Mouse (Mus musculus): Measurements from ENCODE around the gene Hirip3. TPM values are rescaled to one million over a fixed set of nuclear protein-coding genes. Genes with fewer than 3 reads are reported as not detected.
"Not testable (repeated sequence)": the region's sequence is repeated elsewhere in the genome, so short reads cannot be mapped to it uniquely, and the experiment has no call there.

Hirip3 gene
- total RNA-seq, 2 experiments from 2014 or later, result 38.8 to 40.9 TPM

DNA sequence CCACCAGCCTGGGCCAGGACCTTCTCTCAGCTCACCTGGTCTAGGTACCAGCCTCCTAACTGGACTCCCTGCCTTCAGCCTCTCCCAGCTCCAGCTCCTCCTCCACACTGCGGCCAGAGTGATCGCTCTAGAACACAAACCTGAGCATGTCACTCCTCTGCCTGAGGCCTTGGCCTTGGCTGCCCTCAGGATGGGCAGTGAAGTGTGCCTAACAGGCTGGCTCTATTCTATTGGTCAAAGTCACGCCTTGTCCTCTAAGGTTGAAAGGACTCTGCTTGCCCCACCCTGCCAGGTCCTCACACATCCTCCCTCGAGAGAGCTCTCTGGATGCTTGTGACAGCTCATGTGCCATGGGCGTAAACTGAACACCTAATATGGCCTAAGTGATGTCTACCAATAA is 8.3 kb upstream of the Hirip3 start:
- DNase-seq (ENCODE audit: low spot score in 2 of 2), result no peak

DNA sequence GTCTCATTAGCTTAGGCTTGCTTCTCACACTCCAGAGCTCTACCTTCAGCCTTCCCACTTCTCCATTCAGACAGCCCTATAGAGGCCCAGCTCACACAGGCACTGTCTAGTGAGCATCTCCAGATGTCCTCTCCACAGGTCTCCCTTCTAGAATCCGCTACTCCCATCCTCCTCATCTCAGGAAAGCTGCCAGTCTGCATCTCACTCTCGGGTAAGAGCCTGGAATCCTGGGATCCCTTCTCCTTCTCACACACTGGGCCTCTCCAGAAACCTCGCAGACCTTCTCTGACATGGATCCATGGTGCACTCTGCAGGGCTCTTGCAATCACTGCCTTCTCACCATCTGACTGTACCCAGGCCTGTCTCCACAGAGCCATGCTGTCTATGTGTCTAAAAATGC is 6.1 kb upstream of the Hirip3 start:
- no peak for DNase-seq (ENCODE audit: low spot score in 2 of 2)

DNA sequence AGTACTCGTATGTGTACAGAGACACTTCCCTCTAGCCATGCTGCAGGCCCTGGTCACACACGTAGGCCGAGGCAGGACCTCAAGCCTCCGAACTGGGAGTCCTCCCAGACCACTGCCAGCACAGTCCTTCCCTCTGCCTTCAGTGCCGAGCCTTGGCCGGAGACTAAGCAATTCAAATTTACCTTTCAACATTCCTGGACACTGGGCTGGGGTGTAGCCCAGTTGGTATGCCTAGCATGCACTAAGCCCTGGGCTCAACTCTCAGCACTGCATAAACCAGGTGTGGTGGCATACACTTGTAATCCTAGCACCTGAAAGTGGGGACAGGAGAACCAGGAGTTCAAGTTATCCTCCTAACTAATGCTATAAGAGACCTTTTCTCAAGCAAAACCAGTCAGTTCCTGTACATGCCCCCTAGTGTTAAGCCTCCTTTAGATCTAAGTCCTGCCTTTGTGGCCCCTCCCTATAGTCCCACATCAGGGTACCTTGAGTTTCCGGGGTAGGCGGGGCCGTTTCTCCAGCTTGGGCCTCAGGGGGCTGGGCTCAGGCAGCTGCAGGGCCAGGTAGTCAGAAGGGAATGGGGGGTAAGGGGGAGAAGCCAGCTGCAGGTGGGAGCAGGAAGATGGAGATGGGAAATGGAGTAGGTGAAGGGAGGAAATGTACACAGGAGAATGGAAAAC is 4.9 kb upstream of the Hirip3 start:
- no peak for DNase-seq (ENCODE audit: low spot score in 2 of 2)

DNA sequence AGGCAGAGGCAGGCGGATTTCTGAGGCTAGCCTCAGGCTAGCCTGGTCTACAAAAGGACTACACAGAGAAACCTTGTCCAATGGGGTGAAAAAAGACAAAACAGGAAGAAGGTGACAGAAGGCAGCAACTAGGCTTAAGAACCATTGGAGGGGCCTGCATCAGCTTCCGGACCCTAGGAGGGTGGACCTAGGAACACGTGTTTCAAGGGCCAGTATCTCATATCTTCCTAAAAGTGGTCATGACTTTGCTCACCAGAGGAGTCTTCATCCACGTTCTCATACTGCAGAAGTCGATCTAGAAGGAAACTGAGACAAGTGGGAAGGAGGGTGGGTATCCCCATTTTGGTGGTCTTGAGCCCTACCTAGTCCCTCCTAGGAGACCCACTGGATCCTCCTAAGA is 785 bp upstream of the Hirip3 start:
- DNase-seq (ENCODE audit: low spot score in 2 of 2), result no peak

DNA sequence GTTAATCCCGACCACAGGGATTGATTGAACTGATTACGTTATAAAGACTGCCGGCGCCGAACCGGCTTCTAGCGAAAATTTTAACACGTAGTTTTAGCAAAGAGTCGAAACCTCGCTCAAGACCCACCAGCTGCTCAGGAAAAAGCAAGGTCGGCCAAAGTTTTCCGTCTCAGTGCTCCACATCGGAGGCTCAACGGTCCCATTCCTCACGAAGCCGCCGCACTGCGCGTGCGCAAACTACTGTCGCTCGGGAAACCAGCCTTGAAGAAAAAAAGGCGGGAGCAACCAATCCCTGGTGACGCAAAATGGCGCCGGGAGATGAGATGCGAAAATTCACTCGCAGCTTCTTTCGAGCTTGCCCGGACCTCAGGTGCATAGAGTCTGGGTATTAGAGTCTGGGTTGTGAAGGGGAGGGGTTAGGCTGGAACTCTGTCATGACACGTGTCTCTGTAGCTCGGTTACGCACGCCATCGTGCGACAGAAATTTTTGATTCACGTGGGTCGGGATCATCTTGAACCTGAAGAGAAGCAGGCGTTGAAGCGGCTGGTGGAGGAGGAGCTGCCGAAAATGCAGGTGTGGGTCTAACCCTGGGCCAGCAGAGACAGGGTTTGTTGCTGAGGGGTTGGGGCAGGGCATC is 494 bp downstream of the Hirip3 start, which contains the start of gene Ino80e:
Ino80e (minus strand) TSS at position 231 of the 638 bp plus-strand sequence.
- peak; percentile 94 to 95 for DNase-seq (ENCODE audit: low spot score in 2 of 2)

DNA sequence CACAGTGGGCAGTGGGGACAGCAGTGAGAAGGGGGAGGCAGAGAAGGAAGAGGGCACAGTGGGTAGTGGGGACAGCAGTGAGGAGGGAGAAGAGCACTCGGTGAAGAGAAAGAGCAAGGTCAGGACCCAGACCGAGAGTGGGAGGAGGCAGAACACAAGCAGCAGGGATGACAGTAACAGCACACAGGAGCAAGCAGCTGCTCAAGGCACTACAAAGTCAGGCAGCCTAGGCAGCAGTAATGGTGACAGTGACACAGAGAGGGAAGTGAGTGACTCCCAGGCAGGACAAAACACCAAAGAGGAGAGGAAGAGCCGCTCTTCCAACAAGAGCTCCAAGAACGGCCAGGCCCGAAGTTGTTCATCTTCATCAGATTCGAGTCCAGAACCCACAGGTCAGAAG is 2.0 kb downstream of the Hirip3 start:
- DNase-seq (ENCODE audit: low spot score in 2 of 2), result no peak

DNA sequence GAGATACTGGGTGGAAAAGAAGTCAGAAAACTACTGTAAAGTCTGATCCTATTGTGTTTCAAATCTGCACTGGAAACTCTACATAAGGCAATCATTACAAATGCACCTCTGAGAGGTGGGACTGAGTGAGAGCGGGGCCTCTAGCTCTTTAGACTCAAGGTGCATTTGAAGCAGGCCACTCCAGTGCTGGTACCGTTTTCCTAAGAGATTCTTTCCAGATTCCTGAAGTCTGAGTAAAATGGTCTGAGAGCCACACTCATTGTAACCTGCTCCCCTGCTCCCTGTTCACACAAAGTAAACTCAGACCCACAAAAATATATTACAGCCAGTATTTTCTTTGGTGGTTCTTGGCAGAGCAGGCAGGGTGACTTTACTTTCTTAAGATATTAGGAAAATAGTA is 5.8 kb downstream of the Hirip3 start:
- DNase-seq (ENCODE audit: low spot score in 2 of 2), result no peak

DNA sequence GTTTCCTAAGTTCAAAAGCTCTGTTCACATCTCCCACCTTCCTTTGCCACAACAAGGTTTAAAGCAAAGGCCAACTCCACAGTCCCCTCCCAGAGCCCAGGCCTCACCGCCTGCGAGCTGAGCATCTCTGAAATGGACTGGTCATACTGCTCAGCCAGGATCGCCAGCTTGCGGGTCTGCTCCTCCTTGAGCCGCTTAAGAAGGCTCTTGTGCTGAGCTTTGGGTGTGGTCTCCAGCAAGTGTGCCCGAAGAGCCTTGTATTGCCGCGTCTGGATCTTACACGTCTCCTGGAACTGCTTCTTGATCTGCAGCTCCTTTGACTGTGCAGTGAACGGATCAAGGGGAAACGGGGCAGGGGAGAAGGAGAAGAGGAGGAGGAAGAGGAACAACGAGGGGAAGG is 6.2 kb downstream of the Hirip3 start:
- DNase-seq (ENCODE audit: low spot score in 2 of 2), result no peak

DNA sequence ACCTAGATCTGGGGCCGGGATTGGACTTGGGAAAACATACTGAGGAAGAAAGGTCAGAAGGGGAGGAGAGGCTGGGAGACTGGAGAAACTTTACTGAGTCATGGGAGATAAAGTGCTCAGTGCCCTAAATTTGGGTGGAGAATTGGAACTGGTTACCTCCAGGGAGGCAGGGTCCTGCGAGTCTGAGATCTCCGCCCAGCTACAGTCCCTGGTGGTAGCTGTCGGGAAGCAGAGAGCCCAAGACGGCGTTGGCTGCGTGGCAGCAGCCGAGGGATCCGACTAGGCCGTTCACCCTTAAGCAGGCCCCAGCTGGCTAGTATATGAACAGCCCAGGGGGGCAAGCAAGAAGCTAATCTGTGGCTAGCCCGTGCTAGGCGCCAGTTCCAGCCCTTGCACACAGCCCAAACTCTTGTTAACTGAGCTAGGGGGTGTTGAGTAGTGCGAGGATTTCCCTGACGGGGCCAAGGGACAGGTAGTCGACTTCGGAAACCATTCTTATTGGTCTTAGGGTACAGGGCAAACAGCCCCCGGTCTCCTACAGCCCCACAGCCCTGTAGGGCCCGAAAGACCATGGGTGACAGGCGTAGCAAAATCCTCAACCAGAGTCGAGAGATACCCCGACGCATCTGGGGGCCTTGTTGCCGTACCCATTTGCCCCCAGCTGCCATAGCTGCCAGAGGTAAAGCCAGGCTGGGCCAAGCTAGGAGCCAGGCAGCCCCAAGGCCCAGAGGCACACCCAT is 8.2 kb downstream of the Hirip3 start:
- DNase-seq (ENCODE audit: low spot score in 2 of 2), result no peak

DNA sequence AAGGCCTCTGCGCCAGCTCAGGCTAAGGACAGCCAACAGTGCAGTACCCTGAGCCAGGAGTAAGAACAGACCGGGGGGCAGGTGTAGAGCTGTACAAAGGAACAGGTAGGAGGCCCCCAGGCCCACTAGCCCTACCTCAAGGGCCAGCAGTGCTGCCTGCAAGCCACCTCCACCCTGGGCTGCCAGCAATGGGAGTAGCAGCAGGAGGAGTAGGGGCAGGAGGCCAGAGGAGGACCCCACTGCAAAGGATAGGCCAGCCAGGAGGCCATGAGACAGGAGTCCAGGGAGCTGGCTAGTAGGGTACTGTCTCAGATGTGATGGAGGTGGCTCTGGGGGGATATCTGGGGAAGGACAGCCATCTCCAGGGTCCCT is 8.7 kb downstream of the Hirip3 start:
- no peak for DNase-seq (ENCODE audit: low spot score in 2 of 2)

DNA sequence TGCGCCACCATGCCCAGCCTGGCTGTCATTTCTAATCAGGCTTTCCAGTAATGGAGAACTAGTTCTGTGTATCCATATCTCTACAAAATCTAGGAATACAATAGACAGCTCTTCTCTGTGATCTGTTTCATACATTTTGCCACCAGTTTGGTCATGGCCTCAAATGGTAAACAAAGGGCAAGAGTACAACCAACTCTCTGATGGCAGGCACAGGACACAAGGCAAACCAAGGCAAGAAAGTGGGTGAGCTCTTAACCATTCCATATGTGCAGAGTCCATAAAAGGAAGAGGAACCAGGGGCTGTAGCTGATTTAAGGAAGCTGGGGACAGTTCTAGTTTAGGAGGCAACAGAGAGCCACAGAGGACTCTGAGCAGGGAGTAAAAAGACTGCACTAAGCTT is 15.5 kb downstream of the Hirip3 start:
- no peak for DNase-seq (ENCODE audit: low spot score in 2 of 2)

DNA sequence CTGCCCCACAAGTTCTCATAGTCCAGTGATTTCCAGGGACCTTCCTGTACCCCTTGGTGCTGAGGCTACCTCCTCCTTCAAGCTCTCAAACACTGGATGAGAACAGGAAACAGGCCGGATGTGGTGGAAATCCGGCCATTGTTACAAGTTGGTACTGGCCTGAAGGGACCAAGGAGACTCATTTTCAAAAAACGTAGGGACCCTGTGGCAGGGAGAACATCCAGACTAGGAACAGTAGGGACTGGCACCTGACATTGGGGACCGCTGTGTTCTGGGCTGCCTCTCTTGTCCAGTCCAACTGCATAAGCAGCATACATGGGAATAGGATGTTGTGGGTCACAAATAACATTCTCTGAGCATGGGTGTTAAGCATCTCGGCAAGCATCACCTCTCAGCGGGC is 19.3 kb downstream of the Hirip3 start:
- DNase-seq (ENCODE audit: low spot score in 2 of 2), result no peak

DNA sequence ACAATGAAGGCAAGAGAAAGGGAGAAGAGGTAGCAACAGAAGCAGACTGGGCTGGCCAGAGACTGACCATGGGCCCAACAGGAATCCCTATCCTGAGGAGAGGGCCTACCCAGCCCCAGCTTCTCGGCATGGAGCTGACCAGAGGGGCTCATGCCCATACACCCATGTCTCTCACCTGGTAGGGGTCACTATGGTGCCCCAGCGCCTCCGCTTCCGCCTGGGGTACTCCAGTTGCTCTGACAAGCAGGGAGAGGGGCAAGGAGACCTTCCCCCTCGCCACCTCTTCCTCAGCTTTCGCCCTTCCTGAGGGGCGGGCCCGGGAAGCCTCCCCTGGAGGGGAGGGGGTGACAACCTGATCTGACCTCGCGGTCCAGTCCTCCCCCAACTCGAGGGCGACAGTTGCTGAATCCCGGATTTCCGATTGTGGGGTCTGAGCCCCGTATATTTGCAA is 22.0 kb downstream of the Hirip3 start:
- peak in 1 of 2 experiments; percentile 42 for DNase-seq (ENCODE audit: low spot score in 2 of 2)

DNA sequence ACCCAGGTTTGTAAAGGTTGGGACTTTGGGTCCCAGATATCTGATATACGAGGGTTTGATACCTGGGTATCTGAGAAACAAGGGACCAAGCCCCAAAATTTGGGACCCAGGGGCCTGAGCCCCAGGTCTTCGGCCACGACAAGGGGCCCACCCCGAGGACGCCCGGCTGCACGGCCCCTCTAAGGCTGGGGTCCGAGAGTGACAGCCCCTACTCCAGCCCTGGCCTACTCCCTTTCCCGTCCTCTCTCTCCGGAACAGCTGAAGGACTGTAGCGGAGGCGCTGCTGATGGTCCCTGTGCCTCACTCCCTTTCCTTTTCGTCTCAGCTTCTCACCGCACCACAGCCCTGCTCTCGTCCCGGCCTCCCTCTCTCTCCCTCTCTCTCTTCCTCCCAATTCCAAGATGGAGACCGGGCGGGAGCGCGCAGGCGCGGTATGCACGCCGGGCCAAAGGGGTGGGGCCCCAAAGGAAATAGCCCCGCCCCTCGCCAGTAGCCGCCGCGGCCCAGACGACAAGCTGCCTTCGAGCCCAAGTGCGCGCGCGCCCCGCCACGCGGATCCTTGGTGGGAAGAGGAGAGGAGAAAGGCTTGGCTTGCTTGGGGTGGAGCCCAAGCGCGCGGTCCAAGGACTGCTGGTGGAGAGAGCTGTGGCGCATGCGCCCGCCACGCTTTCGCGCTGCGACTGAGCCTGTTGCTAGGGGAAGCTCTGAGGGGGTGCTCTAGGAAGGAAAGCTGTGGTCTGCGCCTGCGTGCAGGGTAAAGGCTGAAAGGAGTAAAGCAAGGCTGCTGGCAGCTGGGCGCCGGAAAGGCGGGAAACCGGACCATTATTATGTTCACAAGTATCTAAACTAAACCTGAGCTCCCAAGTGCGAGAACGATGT is 22.8 kb downstream of the Hirip3 start, which contains the start of gene Taok2:
Taok2 (minus strand) TSS at position 418 of the 879 bp plus-strand sequence.
- peak; percentile 97 to 99 for DNase-seq (ENCODE audit: low spot score in 2 of 2)

DNA sequence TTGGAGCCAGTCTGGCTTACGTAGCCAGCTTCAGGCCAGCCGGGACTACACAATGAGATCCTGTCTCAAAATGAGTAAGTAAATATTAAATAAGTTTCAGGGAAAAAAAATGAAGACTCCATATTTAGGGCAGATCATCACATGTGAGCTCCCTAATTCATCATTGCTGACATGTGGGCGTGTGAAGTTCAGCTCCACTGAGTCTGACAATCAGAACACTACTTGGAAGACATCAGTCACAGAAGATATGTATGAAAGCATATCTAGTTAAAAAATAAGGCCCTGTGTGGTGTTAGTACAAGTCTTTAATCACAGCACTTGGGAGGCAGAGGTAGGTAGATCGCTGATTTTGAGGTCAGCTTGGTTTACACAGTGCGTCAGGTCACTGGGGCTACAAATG is 25.5 kb downstream of the Hirip3 start:
- DNase-seq (ENCODE audit: low spot score in 2 of 2), result no peak

DNA sequence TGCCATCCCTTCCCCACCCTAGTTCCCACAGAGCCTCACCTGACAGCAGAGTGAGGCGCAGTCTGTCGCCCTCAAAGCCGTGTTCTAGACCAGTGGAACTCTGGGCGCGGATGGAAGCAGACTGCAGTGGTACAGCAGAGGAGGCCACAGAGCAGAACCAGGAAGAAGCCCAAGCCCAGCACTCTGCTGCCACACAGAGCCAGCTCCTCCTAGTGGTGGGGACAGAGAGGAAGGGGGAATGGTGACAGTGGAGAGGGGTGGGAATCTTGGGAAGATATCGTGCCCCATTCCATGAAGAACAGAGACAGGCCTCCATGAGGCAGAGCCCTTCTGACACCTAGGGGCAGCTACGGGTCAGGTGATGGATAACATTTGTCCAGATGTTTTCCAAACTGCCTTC is 27.1 kb downstream of the Hirip3 start:
- DNase-seq (ENCODE audit: low spot score in 2 of 2), result no peak

DNA sequence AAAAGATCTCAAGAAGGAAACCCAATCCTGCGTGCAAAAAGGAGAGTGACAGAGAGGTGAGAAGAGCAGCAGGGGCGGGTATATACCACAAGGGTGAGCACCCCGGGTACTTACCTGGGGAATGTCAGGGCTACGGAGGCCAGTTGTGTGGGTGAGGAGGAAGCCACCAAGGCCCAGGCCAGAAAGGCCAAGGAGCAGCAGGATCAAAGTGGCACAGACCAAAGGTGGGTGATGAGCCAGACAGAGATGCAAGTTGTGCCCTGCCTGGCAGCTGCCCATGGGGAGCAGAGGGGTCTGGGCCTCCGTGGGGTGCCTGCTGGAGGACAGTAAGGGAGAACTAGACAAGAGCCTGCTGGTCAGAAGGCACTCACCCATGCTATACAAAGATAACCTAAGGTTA is 35.1 kb downstream of the Hirip3 start:
- DNase-seq (ENCODE audit: low spot score in 2 of 2), result no peak

DNA sequence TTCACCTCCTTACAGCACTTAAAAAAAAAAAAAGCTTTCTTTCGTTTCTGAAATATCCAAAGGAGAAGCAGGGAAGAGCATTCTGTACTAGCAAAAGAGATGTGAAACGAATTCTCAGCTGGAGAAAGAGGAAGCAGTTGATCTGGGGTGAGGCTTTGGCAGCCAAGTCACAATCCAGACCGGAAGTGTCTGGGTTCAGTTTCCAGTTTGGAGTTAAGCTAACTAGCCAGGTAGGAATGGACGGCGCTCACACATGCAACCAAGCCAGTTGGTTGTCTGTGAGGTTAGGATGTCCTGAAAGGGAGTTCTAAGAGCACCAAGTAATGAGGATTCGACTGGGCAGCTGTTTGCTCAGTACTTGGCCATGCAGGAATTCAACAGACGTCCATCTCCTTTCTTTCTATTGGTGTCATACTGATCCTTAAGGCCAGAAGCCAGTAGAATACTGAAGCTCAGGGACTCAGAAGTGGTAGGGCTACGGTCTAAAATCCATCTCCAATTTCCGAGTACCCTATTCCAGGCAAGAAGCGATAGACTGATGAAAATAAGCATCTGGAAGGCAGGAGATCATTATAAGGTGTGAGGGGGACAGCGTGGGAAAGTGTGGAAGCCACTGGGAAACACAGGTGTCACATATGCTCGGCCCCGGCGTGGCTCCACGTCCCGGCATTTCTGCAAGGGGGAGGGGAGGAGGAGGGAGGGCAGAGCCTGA is 35.8 kb downstream of the Hirip3 start:
- peak in 1 of 2 experiments; percentile 28 for DNase-seq (ENCODE audit: low spot score in 2 of 2)

DNA sequence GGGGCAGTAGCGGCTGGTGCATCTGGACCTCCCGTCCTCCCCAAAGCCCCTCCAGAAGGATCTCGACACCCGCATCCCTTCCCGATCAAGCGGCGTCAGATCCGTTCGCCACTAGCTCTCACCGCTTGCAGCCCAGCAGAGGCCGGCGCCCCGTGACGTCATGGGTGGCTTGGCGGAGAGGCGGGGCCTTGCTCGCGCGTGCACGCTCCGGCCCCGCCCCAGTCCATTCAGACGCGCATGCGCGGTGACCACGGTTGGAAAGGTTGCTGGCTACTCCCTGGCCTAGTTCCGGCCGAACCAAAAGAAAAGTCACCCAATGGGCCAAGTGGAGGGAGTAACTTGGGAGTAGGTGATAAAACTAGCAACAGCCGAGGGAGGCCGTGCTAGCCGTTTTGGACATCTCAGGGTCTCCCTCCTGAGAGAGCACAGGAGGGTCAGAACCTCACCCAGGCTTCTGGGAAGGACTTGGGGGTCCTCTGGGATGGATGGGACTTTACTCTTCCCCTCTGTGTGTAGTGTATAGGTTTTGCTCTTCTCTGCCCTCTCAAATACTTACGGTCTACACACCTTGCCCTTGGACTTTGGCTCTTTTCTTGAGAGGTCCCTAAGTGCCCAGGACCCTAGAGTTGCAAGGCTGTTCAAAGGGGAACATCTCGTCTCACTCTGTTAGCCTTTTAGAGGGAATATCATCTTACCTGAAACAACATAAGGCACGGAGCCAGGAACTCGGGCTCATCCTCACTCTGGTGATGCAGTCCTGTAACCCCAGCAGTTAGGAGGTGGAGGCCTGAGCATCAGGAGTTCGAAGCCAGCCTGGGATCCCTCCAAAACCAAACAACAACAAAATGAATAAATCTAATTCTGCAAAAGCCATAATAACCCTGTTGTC is 36.6 kb downstream of the Hirip3 start:
- DNase-seq (ENCODE audit: low spot score in 2 of 2), result peak; percentile 98 to 99

DNA sequence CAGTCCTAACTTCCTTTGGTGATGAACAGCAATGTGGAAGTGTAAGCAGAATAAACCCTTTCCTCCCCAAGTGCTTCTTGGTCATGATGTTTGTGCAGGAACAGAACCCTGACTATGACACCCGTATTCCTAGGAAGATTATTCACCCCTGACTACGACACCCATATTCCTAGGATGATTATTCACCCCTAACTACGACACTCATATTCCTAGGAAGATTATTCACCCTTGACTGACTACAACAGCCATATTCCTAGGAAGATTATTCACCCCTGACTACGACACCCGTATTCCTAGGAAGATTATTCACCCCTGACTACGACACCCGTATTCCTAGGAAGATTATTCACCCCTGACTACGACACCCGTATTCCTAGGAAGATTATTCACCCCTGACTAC is 38.0 kb downstream of the Hirip3 start:
- not testable (repeated sequence) for DNase-seq (ENCODE audit: low spot score in 2 of 2)
